Mouse (Mus musculus) T-helper 1 cell (primary cell): ENCODE measurements around the gene Ppp1r26.

Source experiments
- in situ Hi-C: fragments of 300-600 bp; cut with MboI, MseI; formaldehyde crosslinking; loops from one replicate; pipeline ENCODE4 v1.15.1; 2025; ENCODE audit warnings: high pct_unique_total_duplicates

Ppp1r26 gene

DNA sequence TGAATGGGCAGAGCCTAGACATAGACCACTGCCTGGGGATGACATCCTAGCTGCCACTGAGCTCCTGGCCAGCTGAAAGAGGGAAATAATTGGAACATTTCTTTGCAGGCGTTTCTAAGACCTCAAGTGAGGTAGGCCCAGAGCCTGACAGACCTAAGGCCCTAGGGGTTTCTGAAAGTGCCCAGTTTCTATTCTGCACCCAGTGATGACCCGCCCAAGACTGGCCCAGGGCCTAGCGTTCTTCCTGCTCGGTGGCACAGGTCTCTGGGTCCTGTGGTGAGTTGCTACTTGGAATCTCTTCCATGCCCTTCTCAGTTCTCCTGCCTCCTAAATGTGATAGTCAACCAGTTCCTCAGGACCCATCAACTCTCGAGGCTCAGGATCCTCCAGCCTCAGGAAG is 51.0 kb downstream of the Ppp1r26 start:
- in situ Hi-C loops, result no loop called here

DNA sequence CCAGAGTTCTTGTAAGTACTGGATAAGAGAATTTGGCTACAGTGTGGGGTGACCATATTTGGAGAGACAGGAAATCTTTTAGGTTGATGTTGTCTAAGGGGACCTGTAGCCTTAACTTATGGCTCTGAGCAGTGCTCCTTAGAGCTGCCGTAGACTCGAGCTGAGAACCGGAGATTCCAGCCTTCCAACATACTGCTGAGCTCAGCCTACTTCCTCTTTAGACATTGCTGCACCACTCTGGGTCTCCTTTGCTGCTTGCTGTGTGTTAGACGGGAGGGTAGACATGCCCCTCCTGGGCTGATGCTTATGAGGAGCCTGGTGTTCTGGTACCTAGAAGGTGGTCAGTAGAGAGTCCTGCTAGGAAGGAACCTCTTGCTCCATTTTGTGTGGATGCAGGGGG is 51.8 kb downstream of the Ppp1r26 start:
- in situ Hi-C loops, result no loop called here

DNA sequence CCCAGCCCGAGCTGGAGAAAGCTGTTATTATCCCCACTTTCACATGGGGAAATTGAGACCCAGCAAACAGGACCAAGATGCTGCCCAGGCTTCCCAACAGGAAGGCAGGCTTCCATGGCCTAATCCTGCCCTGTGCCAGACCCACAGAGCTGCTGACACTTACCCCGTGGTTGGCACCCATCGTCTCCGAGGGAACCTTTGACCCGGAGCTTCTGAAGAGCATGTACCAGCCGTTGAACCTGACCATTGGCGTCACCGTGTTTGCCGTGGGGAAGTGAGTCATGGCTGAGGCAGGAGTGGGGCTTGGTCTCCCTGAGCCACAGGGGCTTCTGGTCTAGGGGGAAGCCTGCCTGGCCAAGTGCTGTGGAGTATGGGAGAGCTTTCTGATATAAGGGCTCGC is 56.4 kb downstream of the Ppp1r26 start:
- in situ Hi-C loops, result no loop called here

DNA sequence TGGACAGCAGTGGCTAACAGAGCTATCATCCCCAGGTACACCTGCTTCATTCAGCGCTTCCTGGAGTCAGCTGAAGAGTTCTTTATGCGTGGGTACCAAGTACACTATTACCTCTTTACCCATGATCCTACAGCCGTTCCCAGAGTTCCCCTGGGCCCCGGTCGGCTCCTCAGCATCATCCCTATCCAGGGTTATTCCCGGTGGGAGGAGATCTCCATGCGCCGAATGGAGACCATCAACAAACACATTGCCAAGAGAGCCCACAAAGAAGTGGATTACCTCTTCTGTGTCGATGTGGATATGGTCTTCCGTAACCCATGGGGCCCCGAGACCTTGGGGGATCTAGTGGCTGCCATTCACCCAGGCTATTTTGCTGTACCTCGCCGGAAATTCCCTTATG is 58.1 kb downstream of the Ppp1r26 start:
- in situ Hi-C loops, result no loop called here
